Mouse (Mus musculus) limb, embryonic 14.5 days (tissue): ENCODE results near the gene Gm37240. TPM values are rescaled to one million over a fixed set of nuclear protein-coding genes. Genes with fewer than 3 reads are reported as not detected.

ENCODE experiments used
- ATAC-seq: fragments of 200-750 bp; cut with Nextera tagmentation; 2 replicates; pipeline ENCODE4 v1.8.0; 2017; ENCODE audit warnings: low read depth, moderate number of reproducible peaks, moderate TSS enrichment; ENCODE audit not compliant: low FRiP score
- DNase-seq: peaks from one replicate; pipeline ENCODE4 v3.0.0-alpha.2; 2015; ENCODE audit warnings: low spot score
- H3K27ac ChIP-seq: fragments of 300-500 bp; sonication (generic); replicated peaks from 2 replicates; pipeline ENCODE4 v1.5.1; 2014; ENCODE audit warnings: low read depth, mild to moderate bottlenecking, low read length, moderate library complexity, mixed read lengths
- H3K27me3 ChIP-seq: fragments of 300-500 bp; sonication (generic); 2 replicates; pipeline ENCODE4 v1.6.1; 2014; ENCODE audit warnings: low read length, mixed read lengths; ENCODE audit not compliant: control insufficient read depth, insufficient read depth
- H3K36me3 ChIP-seq: fragments of 300-500 bp; sonication (generic); 2 replicates; pipeline ENCODE4 v1.6.1; 2014; ENCODE audit warnings: mild to moderate bottlenecking, low read length, moderate library complexity, mixed read lengths; ENCODE audit not compliant: control insufficient read depth, insufficient read depth
- H3K4me1 ChIP-seq: fragments of 300-500 bp; sonication (generic); 2 replicates; pipeline ENCODE4 v1.6.1; 2014; ENCODE audit warnings: antibody characterized with exemption, low read length, mixed read lengths; ENCODE audit not compliant: control insufficient read depth, insufficient read depth
- H3K4me2 ChIP-seq: fragments of 300-500 bp; sonication (generic); replicated peaks from 2 replicates; pipeline ENCODE4 v1.6.1; 2014; ENCODE audit warnings: low read depth, mild to moderate bottlenecking, low read length, moderate library complexity; ENCODE audit not compliant: severe bottlenecking
- H3K4me3 ChIP-seq: fragments of 300-500 bp; sonication (generic); replicated peaks from 2 replicates; pipeline ENCODE4 v1.5.1; 2014; ENCODE audit warnings: low read length
- H3K9ac ChIP-seq: fragments of 300-500 bp; sonication (generic); 2 replicates; pipeline ENCODE4 v1.6.1; 2014; ENCODE audit warnings: mild to moderate bottlenecking, low read depth, low read length, moderate library complexity; ENCODE audit not compliant: severe bottlenecking
- H3K9me3 ChIP-seq: fragments of 300-500 bp; sonication (generic); 2 replicates; pipeline ENCODE4 v1.6.1; 2016; ENCODE audit warnings: low read length; ENCODE audit not compliant: control insufficient read depth
- POLR2A ChIP-seq: fragments of 200-500 bp; IDR thresholded peaks from 2 replicates; pipeline ENCODE4 v1.8.0; 2012; ENCODE audit warnings: inconsistent platforms, mild to moderate bottlenecking, moderate library complexity, borderline replicate concordance; ENCODE audit not compliant: insufficient read depth, insufficient read length; ENCODE audit errors: extremely low read depth
- WGBS: fragments of 180-500 bp; shearing (Covaris S2); extraction: QIAGEN DNeasy Blood & Tissue Kit; methylation state at CpG from one replicate; pipeline ENCODE4 v1.1.7; 2014; 5-methylcytosine and 5-hydroxymethylcytosine counted together
- polyA plus RNA-seq, 2 experiments: library from polyadenylated mRNA; depleted of rRNA in 1 of 2; stranded (reverse) in 1 of 2; unstranded in 1 of 2; fragments of >200 nt; fragmentation: Nextera tagmentation in 1 of 2; extraction: Ambion mirVana in 1 of 2; gene quantifications; 2 replicates each; pipeline versions ENCODE4 v1.2.1 to v1.2.3; 2012 to 2014

Gene Gm37240
- polyA plus RNA-seq, 2 experiments, result 2.0 to 13.4 TPM

DNA sequence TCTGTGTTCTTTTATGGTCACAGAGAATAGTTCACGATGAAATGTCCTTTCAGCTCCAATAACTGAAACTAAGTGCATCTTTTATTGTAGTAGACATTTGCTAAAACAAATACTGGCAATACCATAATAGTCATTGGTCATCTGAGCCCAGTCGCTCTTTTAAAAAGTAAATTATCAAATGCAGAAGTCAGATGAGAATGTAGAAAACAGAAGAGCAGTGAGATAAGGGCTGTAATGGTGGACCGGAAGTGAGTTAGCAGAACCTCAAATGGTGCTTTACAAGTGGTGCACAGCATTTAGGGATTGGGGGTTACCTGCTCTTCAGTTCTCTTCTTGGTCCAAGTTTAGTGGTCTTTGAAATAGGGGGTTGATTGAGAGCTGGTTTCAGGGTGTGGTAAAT, 942.4 kb downstream of the Gm37240 start:
- 91% methylated on average over 3 of the region's 3 CpGs for WGBS
- H3K36me3 ChIP-seq, result no peaks in the 10 kb centered on the region
- no peaks in the 10 kb centered on the region for H3K27me3 ChIP-seq
- no peaks in the 10 kb centered on the region for H3K4me1 ChIP-seq
- no peak overlapping the region for H3K4me3 ChIP-seq
- no peak overlapping the region for H3K4me2 ChIP-seq
- TF ChIP-seq POLR2A, result no peak
- H3K27ac ChIP-seq, result no peak overlapping the region
- DNase-seq (no peak), ATAC-seq (no peak)
- no peaks in the 10 kb centered on the region for H3K9me3 ChIP-seq
- no peak overlapping the region for H3K9ac ChIP-seq

GRCm38 (mm10) chr3:84937360-84938355, 949.7 kb downstream of the Gm37240 start:
- ATAC-seq (no peak), DNase-seq (no peak)
- H3K4me2 ChIP-seq, result no peak overlapping the region
- H3K27ac ChIP-seq, result no peak overlapping the region
- no peaks in the 10 kb centered on the region for H3K9me3 ChIP-seq
- 58% methylated on average over 12 of the region's 12 CpGs for WGBS
- no peaks in the 10 kb centered on the region for H3K4me1 ChIP-seq
- TF ChIP-seq POLR2A, result no peak
- no peak overlapping the region for H3K9ac ChIP-seq
- H3K27me3 ChIP-seq, result no peaks in the 10 kb centered on the region
- H3K4me3 ChIP-seq, result no peak overlapping the region
- no peaks in the 10 kb centered on the region for H3K36me3 ChIP-seq

GRCm38 (mm10) chr3:84936956-84937355, 950.4 kb downstream of the Gm37240 start:
- 89% methylated on average over 5 of the region's 5 CpGs for WGBS
- DNase-seq (no peak), ATAC-seq (no peak)
- H3K36me3 ChIP-seq, result no peaks in the 10 kb centered on the region
- TF ChIP-seq POLR2A, result no peak
- H3K4me2 ChIP-seq, result no peak overlapping the region
- no peak overlapping the region for H3K4me3 ChIP-seq
- no peaks in the 10 kb centered on the region for H3K4me1 ChIP-seq
- no peak overlapping the region for H3K27ac ChIP-seq
- no peaks in the 10 kb centered on the region for H3K27me3 ChIP-seq
- H3K9ac ChIP-seq, result no peak overlapping the region
- no peaks in the 10 kb centered on the region for H3K9me3 ChIP-seq

DNA sequence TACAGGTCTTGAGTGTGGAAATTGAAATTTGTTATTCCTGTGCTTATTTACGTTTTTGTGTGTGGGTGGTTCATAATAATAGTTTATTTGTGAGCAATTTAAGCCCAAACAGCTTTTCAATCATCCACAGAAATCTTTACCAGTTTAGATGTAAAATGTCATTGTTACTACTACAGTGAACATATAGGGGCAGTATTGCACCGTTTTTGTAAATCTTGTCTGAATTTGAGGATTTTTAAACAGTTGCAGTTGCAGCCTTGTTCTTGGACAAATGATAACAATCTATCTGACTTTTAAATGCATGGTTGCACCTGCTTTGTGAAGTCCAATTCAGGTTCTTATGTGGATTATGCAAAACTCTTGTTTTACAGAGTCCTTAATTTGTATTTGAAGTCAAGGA, 951.1 kb downstream of the Gm37240 start:
- H3K4me1 ChIP-seq, result no peaks in the 10 kb centered on the region
- ATAC-seq (no peak), DNase-seq (peak; percentile 28)
- H3K9me3 ChIP-seq, result no peaks in the 10 kb centered on the region
- H3K4me3 ChIP-seq, result no peak overlapping the region
- WGBS, result 57% methylated on average over 2 of the region's 2 CpGs
- H3K9ac ChIP-seq, result no peak overlapping the region
- H3K4me2 ChIP-seq, result no peak overlapping the region
- no peak overlapping the region for H3K27ac ChIP-seq
- no peaks in the 10 kb centered on the region for H3K27me3 ChIP-seq
- TF ChIP-seq POLR2A, result no peak
- no peaks in the 10 kb centered on the region for H3K36me3 ChIP-seq

- H3K27ac ChIP-seq, result no peak overlapping the region
- H3K4me2 ChIP-seq, result no peak overlapping the region
- H3K4me3 ChIP-seq, result no peak overlapping the region
- WGBS, result 91% methylated on average over 1 of the region's 1 CpGs
- no peak for ATAC-seq
- no peaks in the 10 kb centered on the region for H3K4me1 ChIP-seq
- no peaks in the 10 kb centered on the region for H3K36me3 ChIP-seq
- no peaks in the 10 kb centered on the region for H3K9me3 ChIP-seq
- H3K27me3 ChIP-seq, result no peaks in the 10 kb centered on the region
- H3K9ac ChIP-seq, result no peak overlapping the region
- no peak for TF ChIP-seq POLR2A
- DNase-seq, result no peak
Measured at GRCm38 (mm10) chr3:84935729-84936128, 951.6 kb downstream of the Gm37240 start.
